Mouse (Mus musculus): ENCODE measurements around the gene Klk6. TPM values are rescaled to one million over a fixed set of nuclear protein-coding genes. Genes with fewer than 3 reads are reported as not detected.

The Klk6 gene
- polyA plus RNA-seq, 1 experiment from 2014 or later, result not detected

DNA sequence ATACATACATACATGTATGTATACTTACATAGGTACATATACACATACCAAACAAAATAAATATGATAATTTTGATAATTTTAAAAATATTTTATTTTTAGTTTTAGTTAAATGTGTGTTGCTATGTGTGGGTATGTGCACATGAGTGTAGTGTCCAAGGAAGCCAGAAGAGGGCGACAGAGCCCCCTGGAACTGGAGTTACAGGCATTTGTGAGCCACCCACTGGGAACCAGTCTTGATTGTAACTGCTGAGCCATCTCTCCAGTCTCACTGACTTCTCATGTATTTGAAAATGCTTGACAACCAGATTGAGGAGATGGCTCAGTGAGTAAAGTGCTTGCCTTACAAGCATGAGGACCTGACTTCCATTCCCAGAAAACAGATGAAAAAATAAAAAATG is 54.0 kb downstream of the Klk6 start:
- WGBS, result 41% methylated on average over 1 of the region's 1 CpGs
- Histone ChIP-seq H3K9ac (no peak overlapping the region), H3K4me2 (no peak overlapping the region), H3K4me1 (no peaks in the 10 kb centered on the region), H3K9me3 (replicated peaks) (no peaks in the 10 kb centered on the region), H3K27ac (no peak overlapping the region), H3K4me3 (no peak overlapping the region), H3K27me3 (no peaks in the 10 kb centered on the region; the same call in 1 of the 2 replicates), H3K36me3 (ENCODE audit: poor library complexity, severe bottlenecking) (no peaks in the 10 kb centered on the region)
- no peak for ATAC-seq

DNA sequence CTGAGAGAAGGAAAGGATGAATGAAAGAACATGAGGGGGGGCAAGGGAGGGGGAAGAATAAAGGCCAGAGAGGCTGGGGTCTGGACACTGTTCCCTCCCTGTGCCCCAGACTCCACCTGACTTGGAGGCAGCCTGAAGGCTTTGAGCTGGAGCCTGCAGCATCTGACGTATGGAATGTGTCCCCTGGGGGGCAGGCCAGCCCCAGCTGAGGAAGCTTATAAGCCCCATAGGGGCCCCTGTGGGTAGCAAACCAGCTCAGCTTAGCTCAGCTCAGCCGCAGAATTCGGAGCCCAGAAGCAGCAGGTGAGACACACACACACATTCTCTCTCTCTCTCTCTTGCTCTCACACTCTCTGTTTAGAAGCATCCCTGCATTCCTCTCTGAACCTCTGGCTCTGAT is 56.6 kb downstream of the Klk6 start, which contains the start of gene Klk4:
TSS of gene Klk4 (plus strand) at position 249 of the 400 bp plus-strand sequence.
- Histone ChIP-seq H3K36me3 (ENCODE audit: poor library complexity, severe bottlenecking) (no peaks in the 10 kb centered on the region), H3K27me3 (no peaks in the 10 kb centered on the region; the same call in 1 of the 2 replicates), H3K27ac (no peak within 1 kb of the TSS), H3K4me2 (no peak within 1 kb of the TSS), H3K9me3 (replicated peaks) (no peaks in the 10 kb centered on the region), H3K4me3 (no peak within 1 kb of the TSS), H3K4me1 (no peaks in the 10 kb centered on the region), H3K9ac (no peak within 1 kb of the TSS)
- no peak for ATAC-seq
- 0% methylated on average over 3 of the region's 3 CpGs for WGBS

Other genes starting within 250 kb of the Klk6 start
- gene Zfp719, start 244.9 kb upstream of the Klk6 start, polyA plus RNA-seq (2015; fragmentation: Nextera tagmentation; extraction: Ambion mirVana), result 13.2 and 16.0 TPM in 2 replicates
- gene Zfp819, start 217.3 kb upstream of the Klk6 start, polyA plus RNA-seq (2015; fragmentation: Nextera tagmentation; extraction: Ambion mirVana), result 0.37 and 0.67 TPM in 2 replicates
- gene Ceacam18, start 189.8 kb upstream of the Klk6 start, polyA plus RNA-seq (2015; fragmentation: Nextera tagmentation; extraction: Ambion mirVana), result not detected in 2 replicates
- 0.17 and 0.28 TPM in 2 replicates for gene Siglece, start 164.3 kb upstream of the Klk6 start, polyA plus RNA-seq (2015; fragmentation: Nextera tagmentation; extraction: Ambion mirVana)
- gene Ctu1, start 152.5 kb upstream of the Klk6 start, polyA plus RNA-seq (2015; fragmentation: Nextera tagmentation; extraction: Ambion mirVana), result 20.2 and 23.1 TPM in 2 replicates
- gene Klk14, start 134.1 kb upstream of the Klk6 start, polyA plus RNA-seq (2015; fragmentation: Nextera tagmentation; extraction: Ambion mirVana), result not detected in 2 replicates
- gene Klk13, start 111.9 kb upstream of the Klk6 start, polyA plus RNA-seq (2015; fragmentation: Nextera tagmentation; extraction: Ambion mirVana), result not detected in 2 replicates
- not detected in 2 replicates for gene Klk12, start 55.6 kb upstream of the Klk6 start, polyA plus RNA-seq (2015; fragmentation: Nextera tagmentation; extraction: Ambion mirVana)
- gene Klk11, start 49.9 kb upstream of the Klk6 start, polyA plus RNA-seq (2015; fragmentation: Nextera tagmentation; extraction: Ambion mirVana), result not detected in 2 replicates
- gene Klk10, start 43.5 kb upstream of the Klk6 start, polyA plus RNA-seq (2015; fragmentation: Nextera tagmentation; extraction: Ambion mirVana), result not detected in 2 replicates
- not detected in 2 replicates for gene Klk9, start 32.6 kb upstream of the Klk6 start, polyA plus RNA-seq (2015; fragmentation: Nextera tagmentation; extraction: Ambion mirVana)
- gene Klk8, start 26.9 kb upstream of the Klk6 start, polyA plus RNA-seq (2015; fragmentation: Nextera tagmentation; extraction: Ambion mirVana), result 4.8 and 5.5 TPM in 2 replicates
- not detected in 2 replicates for gene Klk7, start 13.2 kb upstream of the Klk6 start, polyA plus RNA-seq (2015; fragmentation: Nextera tagmentation; extraction: Ambion mirVana)
- gene Klk5, start 17.5 kb downstream of the Klk6 start, polyA plus RNA-seq (2015; fragmentation: Nextera tagmentation; extraction: Ambion mirVana), result not detected in 2 replicates
- gene Klk4, start 56.7 kb downstream of the Klk6 start, polyA plus RNA-seq (2015; fragmentation: Nextera tagmentation; extraction: Ambion mirVana), result 0.14 TPM in 1 of 2 replicates, not detected in the other
- gene Klk15, start 109.2 kb downstream of the Klk6 start, polyA plus RNA-seq (2015; fragmentation: Nextera tagmentation; extraction: Ambion mirVana), result not detected in 2 replicates
- gene Klk1b8, start 126.2 kb downstream of the Klk6 start, polyA plus RNA-seq (2015; fragmentation: Nextera tagmentation; extraction: Ambion mirVana), result not detected in 2 replicates
- gene Klk1b1, start 142.3 kb downstream of the Klk6 start, polyA plus RNA-seq (2015; fragmentation: Nextera tagmentation; extraction: Ambion mirVana), result not detected in 2 replicates
- gene Klk1b9, start 151.6 kb downstream of the Klk6 start, polyA plus RNA-seq (2015; fragmentation: Nextera tagmentation; extraction: Ambion mirVana), result not detected in 2 replicates
- gene Klk1b11, start 171.4 kb downstream of the Klk6 start, polyA plus RNA-seq (2015; fragmentation: Nextera tagmentation; extraction: Ambion mirVana), result not detected in 2 replicates
- gene Klk1b26, start 187.7 kb downstream of the Klk6 start, polyA plus RNA-seq (2015; fragmentation: Nextera tagmentation; extraction: Ambion mirVana), result not detected in 2 replicates
- gene Klk1b27, start 227.8 kb downstream of the Klk6 start, polyA plus RNA-seq (2015; fragmentation: Nextera tagmentation; extraction: Ambion mirVana), result not detected in 2 replicates